8 mouse cellular contexts compared by ENCODE assay signal in the genomic region with DNA sequence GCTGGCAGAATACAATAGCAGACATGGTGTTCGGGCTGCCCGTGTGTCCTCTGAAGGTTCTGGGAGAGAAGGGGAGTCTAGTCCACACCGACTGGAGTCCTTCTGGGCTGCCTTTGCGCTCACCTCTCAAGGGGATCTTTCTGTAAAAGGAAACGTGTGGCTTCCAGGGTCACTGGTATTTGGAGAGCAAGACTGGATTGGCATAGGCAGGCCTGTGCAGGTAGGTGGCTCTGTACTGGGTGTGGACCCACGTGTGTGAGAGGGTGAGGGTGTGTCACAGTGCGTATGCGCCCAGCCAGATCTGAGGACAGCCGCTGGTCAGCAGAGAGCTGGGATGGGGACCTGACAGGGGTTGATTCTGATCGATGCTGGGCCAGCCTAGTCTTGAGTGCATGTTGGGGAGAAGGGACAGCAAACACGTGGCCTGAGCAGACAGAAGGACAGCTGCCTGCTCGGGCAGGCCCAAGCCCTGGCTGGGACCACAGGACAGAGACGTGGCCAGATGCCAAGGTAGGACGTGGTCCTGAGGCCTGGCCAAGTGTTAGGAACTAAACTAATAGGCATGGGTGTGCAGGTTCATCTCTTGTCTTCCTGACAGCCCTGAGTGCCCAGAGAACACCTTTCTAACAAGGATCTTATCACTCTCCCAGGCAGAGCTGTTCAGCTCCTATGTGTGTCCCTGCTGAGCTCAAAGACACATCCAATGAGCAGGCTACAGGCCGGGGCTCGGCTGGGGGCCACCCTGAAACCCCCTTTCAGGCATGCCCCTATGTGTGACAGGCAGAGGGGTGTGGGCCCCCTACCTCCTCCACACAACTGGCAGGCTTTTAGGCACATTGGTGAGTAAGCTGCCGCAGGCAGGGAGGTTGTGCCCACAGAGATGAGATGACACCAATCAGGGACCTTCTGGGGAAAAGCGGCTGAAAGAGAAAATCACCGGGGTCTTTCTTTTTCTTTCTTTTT. TPM values are rescaled to one million over a fixed set of nuclear protein-coding genes. Genes with fewer than 3 reads are reported as not detected.
DNase-seq lines count a peak whose midpoint lies in the region; ATAC-seq lines count a peak whose summit lies in the region.

No protein-coding gene starts in this region.

- 0 out of 2 replicates have a peak, but pooled peaks have one; percentile 14 for ATAC-seq in frontal cortex, adult (ENCODE audit: low TSS enrichment)
- ATAC-seq in heart, embryonic 13.5 days (ENCODE audit: extremely low read depth, insufficient number of reproducible peaks, low FRiP score, low TSS enrichment): 0 out of 2 replicates have a peak, but pooled peaks have one; percentile 17
- ATAC-seq in midbrain, embryonic 12.5 days (ENCODE audit: low FRiP score, low read depth): peak; percentile 12; the same call in 1 of the 2 replicates

- H3K9me3 ChIP-seq in heart, embryonic 13.5 days: no peaks in the 10 kb centered on the region
- H3K9me3 ChIP-seq in midbrain, embryonic 12.5 days: no peaks in the 10 kb centered on the region

- 36% methylated on average over 19 of the region's 19 CpGs for WGBS in heart, embryonic 13.5 days
- WGBS in midbrain, embryonic 12.5 days: 54% methylated on average over 19 of the region's 19 CpGs

- H3K4me1 ChIP-seq in heart, embryonic 13.5 days: peaks cover 75% of the 10 kb centered on the region
- H3K4me1 ChIP-seq in midbrain, embryonic 12.5 days: peaks cover 24% of the 10 kb centered on the region

- H3K9ac ChIP-seq in heart, embryonic 13.5 days: peak overlapping the region; percentile 85
- H3K9ac ChIP-seq in midbrain, embryonic 12.5 days (replicated peaks): peak overlapping the region; percentile 54; the same call in 1 of the 2 replicates

- H3K27ac ChIP-seq in heart, embryonic 13.5 days (replicated peaks): peak overlapping the region; percentile 25
- no peak overlapping the region for H3K27ac ChIP-seq in midbrain, embryonic 12.5 days (replicated peaks)

- peak overlapping the region; percentile 91 for H3K4me2 ChIP-seq in heart, embryonic 13.5 days
- H3K4me2 ChIP-seq in midbrain, embryonic 12.5 days (replicated peaks): peak overlapping the region; percentile 82

- H3K36me3 ChIP-seq in heart, embryonic 13.5 days: no peaks in the 10 kb centered on the region
- no peaks in the 10 kb centered on the region for H3K36me3 ChIP-seq in midbrain, embryonic 12.5 days

- peaks cover 28% of the 10 kb centered on the region for H3K27me3 ChIP-seq in heart, embryonic 13.5 days (replicated peaks)
- H3K27me3 ChIP-seq in midbrain, embryonic 12.5 days: peaks cover 48% of the 10 kb centered on the region

- DNase-seq in frontal cortex, postnatal 14 days (ENCODE audit: low spot score in 2 of 2): no peak
- DNase-seq in adrenal gland, postnatal 25 days: peak; percentile 52
- DNase-seq in kidney, postnatal 14 days: peak; percentile 27
- DNase-seq in urinary bladder, postnatal 14 days (ENCODE audit: low spot score): peak; percentile 87
- DNase-seq in retina, postnatal 1 day: no peak

- H3K4me3 ChIP-seq in heart, embryonic 13.5 days: peak overlapping the region; percentile 61
- H3K4me3 ChIP-seq in midbrain, embryonic 12.5 days: peak overlapping the region; percentile 46

RNA-seq across cellular contexts. Expression of a gene that starts 1.0 kb away (rescaled TPM):
- 22.6 and 23.1 TPM in 2 replicates for total RNA-seq in adrenal gland, postnatal 25 days (2021)
- 7.4 and 7.5 TPM in 2 replicates for polyA plus RNA-seq in heart, embryonic 13.5 days (2015; fragmentation: Nextera tagmentation; extraction: Ambion mirVana)
- 4.9 and 5.8 TPM in 2 replicates for polyA plus RNA-seq in midbrain, embryonic 12.5 days (2016; fragmentation: Nextera tagmentation; extraction: Ambion mirVana)

RNA-seq across cellular contexts. Expression of a gene that starts 39.7 kb away (rescaled TPM):
- 0.27 and 0.67 TPM in 2 replicates for total RNA-seq in adrenal gland, postnatal 25 days (2021)
- 0.67 and 0.73 TPM in 2 replicates for polyA plus RNA-seq in heart, embryonic 13.5 days (2015; fragmentation: Nextera tagmentation; extraction: Ambion mirVana)
- not detected in 2 replicates for polyA plus RNA-seq in midbrain, embryonic 12.5 days (2016; fragmentation: Nextera tagmentation; extraction: Ambion mirVana)

Comparison
In these comparisons a context has a peak if more than half of its experiments do, and no peak if none do; other contexts are left out.
1. DNase-seq: peak in adrenal gland, postnatal 25 days (single experiment), kidney, postnatal 14 days (single experiment) and urinary bladder, postnatal 14 days (single experiment); none in frontal cortex, postnatal 14 days (0 of 2) and retina, postnatal 1 day (single experiment).
2. Peak in every context shown above with its lines, with median percentiles within 50 percentile points of each other: ATAC-seq.